Mouse (Mus musculus): ENCODE data around the gene Rin3.

Gene Rin3

GRCm38 (mm10) chr12:102369488-102370235 lies 86.8 kb downstream of the Rin3 start:
- ATAC-seq (ENCODE audit: low TSS enrichment) = no peak

DNA sequence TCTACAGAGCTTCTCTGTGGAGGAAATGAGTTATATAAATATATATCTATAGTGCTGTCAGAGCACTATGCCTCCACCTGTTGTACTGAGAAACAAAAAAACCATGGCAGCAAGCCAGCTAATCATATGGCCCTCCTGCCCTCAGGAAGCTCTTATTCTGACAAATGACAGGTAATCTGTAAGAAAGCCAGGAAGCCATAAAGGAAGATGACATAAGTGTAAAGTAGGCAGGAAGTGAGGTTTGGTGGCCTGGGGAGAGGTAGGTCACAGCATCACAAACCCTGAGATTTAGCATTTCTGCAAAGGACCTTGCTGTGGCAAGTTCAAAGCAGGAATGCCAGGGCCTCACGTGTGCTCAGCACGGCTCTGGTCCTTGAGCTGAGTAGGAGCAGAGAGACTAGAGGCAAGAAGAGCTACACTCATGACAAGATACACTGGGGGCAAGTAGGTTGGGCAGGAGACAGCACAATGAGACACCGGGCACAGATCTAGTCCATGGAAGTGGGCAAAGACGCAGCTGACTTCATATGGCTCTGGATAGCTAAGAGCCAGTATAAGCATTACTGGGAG lies 88.2 kb downstream of the Rin3 start:
- no peak for ATAC-seq (ENCODE audit: low TSS enrichment)

DNA sequence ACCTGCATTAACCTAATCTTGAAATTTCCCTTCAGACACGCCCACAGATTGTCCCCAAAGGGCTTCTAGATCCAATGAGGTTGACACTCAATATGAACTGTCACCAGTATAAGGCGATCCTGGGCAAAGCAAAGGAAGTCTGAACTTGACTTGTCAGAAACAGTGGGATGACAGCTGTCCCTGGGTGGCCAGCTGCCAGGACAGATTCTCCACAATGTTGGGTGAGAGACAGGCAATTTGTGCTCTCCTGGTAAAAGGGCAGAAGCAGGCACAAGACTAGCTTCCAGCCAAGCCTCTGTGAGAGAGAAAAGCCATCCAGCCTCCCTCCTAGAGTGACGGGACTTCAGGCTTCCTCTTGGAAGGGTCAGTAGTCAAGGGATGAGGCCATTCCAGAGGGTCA lies 89.5 kb downstream of the Rin3 start:
- ATAC-seq (ENCODE audit: low TSS enrichment) = no peak

DNA sequence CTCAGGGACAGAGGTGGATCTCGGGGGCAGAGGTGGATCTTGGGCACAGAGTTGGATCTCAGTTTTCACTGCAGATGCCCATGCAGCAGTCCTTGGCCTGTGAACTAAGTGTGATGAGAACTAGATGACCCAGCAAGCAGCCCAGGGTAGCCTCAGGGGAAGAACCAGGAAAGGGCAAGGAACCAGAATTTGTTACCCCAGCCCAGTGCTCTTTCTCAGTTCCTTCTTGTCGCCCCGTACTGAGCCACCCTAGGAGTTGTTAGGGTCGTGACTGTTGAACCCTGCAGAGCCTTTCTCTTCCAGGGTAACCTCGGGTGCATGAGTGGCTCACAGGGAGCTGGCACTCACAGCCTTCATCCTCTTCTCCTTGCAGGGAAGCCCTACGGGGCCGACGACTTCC lies 99.3 kb downstream of the Rin3 start:
- no peak for ATAC-seq (ENCODE audit: low TSS enrichment)

DNA sequence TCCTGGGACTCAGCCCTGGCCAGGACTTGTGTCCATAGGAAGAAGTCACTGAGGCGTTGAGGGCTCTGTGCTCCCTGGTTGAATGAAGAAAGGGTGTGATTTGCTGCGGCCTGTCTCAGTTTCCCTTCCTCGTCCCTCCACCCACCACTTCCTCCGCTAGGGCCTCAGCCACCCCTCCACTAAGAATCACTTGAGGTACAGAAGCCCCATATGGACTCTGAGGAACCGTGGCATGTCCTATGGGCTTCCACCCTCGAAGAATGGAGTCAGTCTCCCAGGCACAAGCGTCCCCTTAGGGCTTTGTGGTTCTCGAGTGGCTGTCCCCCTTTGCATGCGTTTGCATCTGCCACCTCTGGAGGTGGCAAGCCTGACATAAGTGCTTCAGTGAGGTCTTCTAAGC lies 100.4 kb downstream of the Rin3 start:
- ATAC-seq (ENCODE audit: low TSS enrichment) = no peak

DNA sequence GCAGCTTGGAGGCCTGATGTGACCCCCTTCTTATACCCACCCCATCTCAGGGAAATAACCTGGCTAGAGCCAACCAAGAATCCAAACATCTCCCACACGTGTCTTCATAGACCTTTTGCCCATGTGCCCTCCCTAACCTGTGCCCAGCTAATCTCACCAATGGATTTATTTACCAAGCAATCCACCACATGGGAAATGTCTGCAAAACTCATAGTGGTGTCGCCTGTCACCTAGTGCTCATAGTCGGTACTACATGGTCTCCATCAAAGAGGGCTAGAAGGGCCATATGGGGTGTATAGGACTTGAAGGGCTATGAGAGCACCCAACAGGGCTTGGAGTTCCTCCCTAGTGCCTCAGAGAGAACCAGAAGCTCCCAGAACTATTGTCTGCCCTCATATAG lies 102.0 kb downstream of the Rin3 start:
- peak; percentile 54; the same call in 1 of the 2 replicates for ATAC-seq (ENCODE audit: low TSS enrichment)

DNA sequence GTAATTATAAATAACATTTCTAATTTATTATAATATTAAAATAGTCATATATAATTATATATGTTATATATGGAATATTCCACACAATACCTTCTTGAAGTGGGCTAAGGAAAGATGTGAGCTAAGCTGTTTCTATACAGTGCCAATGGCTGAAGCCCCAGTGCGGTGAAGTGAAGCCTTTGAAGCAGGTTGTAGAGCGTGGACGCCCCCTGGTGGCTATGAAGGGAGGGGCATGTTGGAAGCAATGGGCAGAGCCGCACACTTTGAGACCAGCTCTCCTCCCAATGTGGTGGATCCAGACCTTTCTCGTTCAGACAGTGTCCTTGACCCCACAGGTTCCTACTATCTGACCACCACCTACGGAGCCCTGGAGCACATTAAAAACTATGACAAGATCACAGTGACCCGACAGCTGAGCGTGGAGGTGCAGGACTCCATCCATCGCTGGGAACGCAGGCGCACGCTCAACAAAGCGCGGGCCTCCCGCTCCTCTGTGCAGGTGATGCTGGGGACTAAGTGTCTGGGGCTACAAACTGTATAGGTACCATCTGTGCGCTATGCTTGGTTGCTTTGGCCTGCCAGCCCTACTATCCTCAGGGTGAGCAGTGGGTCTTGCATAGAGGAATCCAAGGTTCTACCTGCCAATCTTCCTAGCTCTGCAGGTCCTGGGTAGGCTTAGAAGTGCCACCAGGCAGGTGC lies 104.5 kb downstream of the Rin3 start:
- peak; percentile 81 for ATAC-seq (ENCODE audit: low TSS enrichment)

- peak; percentile 64 for ATAC-seq (ENCODE audit: low TSS enrichment)
Observed at GRCm38 (mm10) chr12:102390042-102390441, 107.2 kb downstream of the Rin3 start.

DNA sequence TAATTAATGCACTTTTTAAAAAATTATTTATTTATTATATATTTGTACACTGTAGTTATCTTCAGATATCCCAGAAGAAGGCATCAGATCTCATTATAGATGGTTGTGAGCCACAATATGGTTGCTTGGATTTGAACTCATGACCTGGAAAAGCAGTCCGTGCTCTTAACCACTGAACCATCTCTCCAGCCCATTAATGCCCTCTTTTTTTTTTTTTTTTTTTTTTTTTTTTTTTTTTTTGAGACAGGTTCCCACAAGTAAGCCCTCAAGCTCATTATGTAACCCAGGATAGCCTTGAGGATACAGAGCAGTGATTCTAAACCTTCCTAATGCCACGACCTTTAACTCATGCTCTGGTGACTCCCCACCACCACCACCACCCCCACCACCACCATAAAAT lies 108.3 kb downstream of the Rin3 start:
- no peak for ATAC-seq (ENCODE audit: low TSS enrichment)

DNA sequence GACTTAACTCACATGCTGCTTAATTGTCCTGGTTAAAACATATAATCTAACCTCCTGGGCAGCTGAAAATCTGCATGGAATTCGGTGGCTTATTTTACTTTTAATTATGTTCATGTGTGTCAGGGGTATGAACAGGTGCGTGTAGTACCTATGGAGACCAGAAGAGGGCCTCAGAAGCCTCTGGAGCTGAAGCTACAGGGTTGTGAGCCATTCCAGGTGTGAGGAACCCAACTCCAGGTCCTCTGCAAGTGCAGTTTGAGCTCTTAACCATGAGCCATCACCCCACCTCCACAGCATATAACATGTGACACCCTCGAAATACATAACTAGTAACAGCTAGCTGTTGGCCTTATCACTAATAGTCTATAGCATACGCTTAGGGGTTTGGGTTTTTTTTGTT lies 109.1 kb downstream of the Rin3 start:
- ATAC-seq (ENCODE audit: low TSS enrichment) = no peak

GRCm38 (mm10) chr12:102394496-102394895 lies 111.6 kb downstream of the Rin3 start:
- no peak for ATAC-seq (ENCODE audit: low TSS enrichment)

GRCm38 (mm10) chr12:102395537-102395936 lies 112.7 kb downstream of the Rin3 start:
- no peak for ATAC-seq (ENCODE audit: low TSS enrichment)

GRCm38 (mm10) chr12:102395998-102396991 lies 113.4 kb downstream of the Rin3 start:
- no peak for ATAC-seq (ENCODE audit: low TSS enrichment)

GRCm38 (mm10) chr12:102398588-102398987 lies 115.7 kb downstream of the Rin3 start:
- ATAC-seq (ENCODE audit: low TSS enrichment) = peak; percentile 5; the same call in 1 of the 2 replicates

GRCm38 (mm10) chr12:102413171-102413570 lies 130.3 kb downstream of the Rin3 start:
- no peak for ATAC-seq (ENCODE audit: low TSS enrichment)

GRCm38 (mm10) chr12:102414686-102415085 lies 131.8 kb downstream of the Rin3 start:
- ATAC-seq (ENCODE audit: low TSS enrichment) = no peak

DNA sequence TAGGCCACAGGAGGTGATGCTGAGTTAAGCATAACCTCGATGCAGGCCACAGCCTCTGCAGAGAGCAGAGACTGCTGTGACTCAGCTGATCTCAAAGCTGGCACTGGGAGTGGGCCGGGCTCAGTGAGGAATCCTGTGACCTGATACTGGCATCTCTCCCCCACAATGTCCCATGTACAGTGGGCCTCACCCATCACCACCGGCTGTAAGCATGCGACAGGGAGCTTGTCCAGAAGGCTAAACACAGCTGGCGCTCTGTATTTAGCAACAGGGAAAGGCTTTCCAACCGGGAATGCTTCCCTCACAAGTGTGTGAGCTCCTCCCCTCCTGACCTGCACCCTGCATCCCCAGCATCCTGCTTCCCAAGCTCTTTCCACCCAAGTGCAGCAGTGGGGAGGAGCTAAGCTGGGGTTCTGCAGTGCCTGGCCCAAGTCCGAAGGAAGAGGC lies 133.6 kb downstream of the Rin3 start:
- ATAC-seq (ENCODE audit: low TSS enrichment) = peak; percentile 55

GRCm38 (mm10) chr12:102416955-102417510 lies 134.2 kb downstream of the Rin3 start:
- peak; percentile 18; the same call in 1 of the 2 replicates for ATAC-seq (ENCODE audit: low TSS enrichment)

DNA sequence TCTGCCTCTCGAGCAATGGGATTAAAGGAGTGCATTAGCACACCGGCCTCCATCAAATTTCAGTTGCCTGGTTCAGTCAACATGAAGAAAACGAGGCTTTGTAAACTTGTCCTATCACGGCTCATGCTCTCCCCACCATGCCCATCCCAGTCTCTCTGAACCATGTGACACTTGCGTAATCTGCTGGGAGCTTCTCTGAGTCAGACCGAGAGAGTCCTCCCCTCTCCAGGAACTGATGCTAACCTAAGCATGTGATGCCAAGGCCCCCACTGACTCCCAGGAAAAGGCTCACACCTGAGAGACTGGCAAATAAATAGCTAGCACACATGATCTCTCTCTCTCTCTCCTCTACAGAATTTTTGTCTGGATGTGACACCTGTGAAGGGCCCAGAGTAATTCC lies 134.9 kb downstream of the Rin3 start:
- no peak for ATAC-seq (ENCODE audit: low TSS enrichment)

DNA sequence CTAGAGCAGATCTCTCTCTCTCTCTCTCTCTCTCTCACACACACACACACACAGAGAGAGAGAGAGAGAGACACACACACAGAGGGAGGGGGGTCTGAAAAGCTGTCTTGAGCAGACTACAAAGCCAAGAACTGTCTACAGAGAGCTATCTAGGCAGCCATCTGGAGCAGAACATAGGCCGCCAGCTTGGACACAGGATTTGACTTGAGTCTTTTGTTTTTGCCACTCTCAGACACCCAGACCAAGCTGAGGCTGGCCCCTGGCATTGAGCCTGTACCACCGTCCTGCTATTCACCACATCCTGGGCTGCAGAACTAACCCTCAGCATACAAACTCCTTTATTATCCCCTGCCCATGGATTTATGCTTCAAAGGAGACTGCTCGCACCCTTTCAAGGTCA lies 136.7 kb downstream of the Rin3 start:
- ATAC-seq (ENCODE audit: low TSS enrichment) = peak; percentile 28

GRCm38 (mm10) chr12:102420168-102420890 lies 137.5 kb downstream of the Rin3 start:
- no peak for ATAC-seq (ENCODE audit: low TSS enrichment)
